Mouse (Mus musculus): Measurements from ENCODE around the gene Bap1. TPM values are rescaled to one million over a fixed set of nuclear protein-coding genes. Genes with fewer than 3 reads are reported as not detected.

The Bap1 gene
- total RNA-seq, 2 experiments from 2014 or later: 35.2 to 40.4 TPM

DNA sequence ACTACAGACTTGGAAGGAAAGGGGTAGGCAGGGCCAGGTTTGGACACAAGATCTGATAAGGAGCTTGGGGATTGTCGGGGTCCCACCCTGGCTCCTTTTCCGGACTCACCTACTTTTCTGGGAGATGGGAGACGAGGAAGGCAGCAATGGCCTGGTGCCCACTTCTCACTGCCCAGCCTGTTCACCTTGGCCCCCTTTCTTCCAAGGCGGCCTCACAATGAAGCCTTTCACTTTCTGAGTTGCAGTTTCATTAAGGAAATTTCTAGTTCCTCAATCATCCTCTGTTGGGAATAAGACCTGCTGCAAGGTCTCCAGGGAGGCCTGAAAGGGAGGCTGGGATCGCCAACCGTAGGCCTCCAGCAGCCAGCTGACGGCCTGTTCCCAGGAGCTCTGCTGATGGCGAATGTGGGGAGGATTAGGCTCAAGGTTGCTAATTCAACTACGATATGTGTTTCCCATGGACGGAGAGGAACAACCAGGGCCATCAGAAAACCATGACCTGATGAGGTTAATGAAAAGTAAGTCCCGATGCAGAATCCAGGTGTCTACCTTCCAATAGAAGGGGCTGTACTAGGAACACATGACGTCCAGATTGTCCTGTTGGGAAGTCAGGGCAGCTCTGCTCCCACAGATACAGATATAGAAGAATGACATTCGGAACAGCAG is 18.7 kb upstream of the Bap1 start:
- intact Hi-C loops (cut with DNase I; ENCODE audit: low total_unique reads): no loop called here

DNA sequence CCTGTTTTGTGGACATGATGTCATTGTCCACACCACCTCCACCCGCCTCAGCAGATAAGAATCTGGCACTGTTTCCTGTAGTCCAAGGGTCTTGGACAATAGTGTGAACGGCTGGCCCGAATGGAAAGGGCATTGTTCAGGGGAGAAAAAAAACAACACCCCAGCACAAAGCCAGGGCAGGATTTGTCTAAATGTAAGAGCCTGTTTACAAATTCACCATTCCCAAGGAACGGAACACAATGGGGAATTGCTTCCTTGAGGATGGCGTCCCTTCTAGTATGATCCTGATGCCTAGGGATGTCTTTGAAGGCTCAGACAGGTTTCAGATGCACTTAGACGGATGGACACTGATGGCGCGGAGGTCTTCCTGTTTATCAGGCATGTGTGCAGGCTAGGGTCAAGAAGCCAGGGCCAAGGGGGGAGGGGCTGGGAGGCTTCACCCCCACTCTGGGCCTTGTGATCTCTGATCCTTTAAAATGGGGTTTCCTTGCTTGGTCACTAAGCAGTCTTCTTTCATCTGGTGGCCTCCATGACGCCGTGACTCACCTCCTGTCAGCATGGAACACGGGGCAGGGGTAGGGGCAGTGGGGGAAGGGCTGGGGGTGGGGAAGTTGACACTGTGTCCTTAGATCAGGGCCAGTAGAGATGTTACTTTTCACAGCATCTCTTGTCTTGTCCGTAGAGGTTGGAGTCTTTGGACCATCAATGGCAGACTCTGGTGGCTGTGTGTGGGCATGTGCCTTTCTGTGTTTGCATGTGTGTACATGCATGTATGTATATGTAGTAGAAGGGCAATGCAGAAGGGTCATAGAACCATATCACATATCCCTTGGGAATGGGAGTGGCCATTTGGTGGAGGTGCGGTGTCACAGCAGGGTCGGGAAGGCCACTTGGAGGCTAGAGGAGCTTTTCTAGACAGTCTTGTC is 17.9 kb upstream of the Bap1 start:
- no peak for DNase-seq
- intact Hi-C loops (cut with DNase I; ENCODE audit: low total_unique reads): no loop called here

More for the DNA sequence above, 18.7 kb upstream of the Bap1 start:
- DNase-seq: no peak

DNA sequence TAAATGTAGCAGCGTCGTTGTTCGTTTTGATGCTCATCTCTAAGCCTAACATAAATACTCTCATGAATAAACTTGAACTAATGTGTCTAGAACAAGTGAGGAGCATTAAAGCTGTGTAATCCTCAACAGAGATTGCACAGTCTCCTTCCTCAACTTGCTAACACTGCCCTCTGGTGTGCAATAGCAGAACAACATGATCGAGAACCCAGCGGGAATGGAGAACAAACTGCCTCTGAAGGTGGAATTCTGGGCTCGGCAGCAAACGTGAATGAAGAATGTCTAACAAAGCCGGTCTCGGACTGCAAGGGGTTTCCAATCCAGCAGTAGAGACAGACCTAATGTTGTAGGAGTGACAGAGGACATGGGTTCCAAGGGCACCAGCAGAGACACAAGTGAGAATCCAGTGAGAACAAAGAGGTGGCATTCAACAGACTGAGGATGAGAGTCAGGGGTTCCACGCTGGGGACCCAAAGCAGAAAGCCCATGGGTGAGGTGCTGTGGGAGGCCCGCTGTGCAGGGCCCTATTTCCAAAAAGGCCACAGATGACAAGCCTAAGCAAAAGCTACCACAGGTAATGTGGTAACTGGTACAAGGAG is 17.2 kb upstream of the Bap1 start:
- intact Hi-C loops (cut with DNase I; ENCODE audit: low total_unique reads): no loop called here
- DNase-seq: peak; percentile 77

DNA sequence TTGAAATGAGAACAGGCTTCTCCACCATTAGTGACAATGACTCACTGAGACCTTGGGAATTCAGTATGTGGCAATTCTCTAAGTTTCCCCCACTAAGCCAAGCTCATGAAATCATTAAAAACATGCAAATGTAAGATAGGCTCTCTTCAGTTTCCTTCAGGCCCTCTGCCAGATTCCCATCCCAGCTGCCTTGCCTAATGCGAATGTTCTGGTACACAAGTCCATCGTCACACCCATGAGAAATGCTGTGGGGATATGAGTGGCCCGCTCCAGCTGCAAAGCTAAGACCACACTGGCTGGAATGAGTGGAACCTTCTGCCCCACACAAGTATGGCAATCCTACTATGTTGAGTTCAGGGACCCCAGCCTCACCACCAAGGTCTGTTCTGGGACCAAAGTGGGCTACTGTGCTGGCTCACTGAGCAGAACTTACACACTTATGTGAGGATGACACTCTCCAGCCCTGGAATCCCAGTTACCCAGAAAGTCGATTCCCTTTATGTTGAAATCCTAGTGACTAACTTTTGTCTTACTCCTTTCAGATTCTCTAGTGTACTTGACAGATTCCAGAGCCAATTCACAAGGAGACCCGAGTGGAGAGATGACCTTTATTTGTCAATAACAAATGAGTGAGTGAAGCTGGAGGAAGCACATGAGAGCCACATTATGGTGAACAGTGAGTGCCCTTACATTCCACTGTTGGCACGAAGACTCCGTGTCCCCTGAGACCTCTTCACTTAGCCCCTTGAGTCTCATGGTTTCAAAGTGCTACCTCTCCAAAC is 14.0 kb upstream of the Bap1 start:
- intact Hi-C loops (cut with DNase I; ENCODE audit: low total_unique reads): no loop called here
- peak; percentile 78 for DNase-seq

DNA sequence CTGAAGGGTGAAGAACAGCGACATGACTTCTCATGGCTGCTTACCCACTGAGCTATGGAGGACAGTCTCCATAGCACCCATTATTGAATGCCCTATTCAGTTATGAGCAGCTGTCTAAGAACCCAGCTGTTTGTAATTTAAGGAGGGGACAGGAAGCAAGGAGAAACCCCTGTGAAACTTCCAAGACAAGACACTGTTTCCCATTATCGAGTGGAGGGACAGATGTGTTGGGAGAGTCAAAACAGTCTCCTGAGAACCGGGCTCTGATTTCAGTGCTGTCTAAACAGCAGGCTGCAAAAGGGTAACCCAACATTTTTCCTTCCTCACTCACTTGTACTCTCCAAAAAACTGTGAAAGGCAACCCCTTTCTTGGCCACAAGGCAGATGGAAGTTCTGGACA is 10.7 kb upstream of the Bap1 start:
- intact Hi-C loops (cut with DNase I; ENCODE audit: low total_unique reads): no loop called here
- DNase-seq: no peak

DNA sequence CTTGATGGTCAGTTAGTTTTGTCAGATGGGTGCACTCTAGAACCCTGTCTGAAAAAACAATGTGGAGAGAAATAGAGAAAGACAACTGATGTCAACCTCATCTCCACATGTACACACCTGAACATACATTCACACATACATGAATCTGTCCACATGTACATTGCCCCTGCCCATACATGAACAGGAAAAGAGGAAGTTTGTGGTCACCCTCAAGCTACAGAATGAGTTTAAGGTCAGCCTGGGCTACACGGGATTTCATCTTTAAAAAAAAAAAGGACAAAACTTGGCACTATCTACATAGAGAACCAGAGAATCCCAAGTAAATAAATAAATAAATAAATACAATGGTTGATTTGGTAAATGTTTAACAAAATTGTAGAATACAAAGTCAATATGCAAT is 6.5 kb upstream of the Bap1 start:
- no peak for DNase-seq
- intact Hi-C loops (cut with DNase I; ENCODE audit: low total_unique reads): loop anchor here (5.0 kb wide), 1 partner anchor 32 kb away; no protein-coding TSS in a partner anchor

DNA sequence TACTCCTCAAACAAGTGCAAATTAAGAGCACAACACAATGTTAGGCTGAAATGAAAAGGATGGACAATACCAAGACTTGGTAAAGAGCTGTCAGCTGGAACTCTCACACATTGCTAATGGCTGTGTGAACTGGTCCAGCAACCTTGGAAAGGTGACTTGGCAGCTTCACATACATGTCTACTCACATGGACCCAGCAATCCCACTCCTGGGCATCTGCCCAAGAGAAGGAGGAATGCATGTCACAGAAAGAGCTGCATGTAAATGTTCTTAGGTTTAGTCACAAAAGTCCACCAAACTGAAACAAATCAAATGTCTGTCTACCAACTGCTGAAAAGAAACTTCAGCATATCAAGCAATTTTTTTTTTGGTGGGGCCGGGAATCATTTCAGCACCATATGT is 5.3 kb upstream of the Bap1 start:
- intact Hi-C loops (cut with DNase I; ENCODE audit: low total_unique reads): loop anchor here (5.0 kb wide), 1 partner anchor 34 kb away; no protein-coding TSS in a partner anchor

DNA sequence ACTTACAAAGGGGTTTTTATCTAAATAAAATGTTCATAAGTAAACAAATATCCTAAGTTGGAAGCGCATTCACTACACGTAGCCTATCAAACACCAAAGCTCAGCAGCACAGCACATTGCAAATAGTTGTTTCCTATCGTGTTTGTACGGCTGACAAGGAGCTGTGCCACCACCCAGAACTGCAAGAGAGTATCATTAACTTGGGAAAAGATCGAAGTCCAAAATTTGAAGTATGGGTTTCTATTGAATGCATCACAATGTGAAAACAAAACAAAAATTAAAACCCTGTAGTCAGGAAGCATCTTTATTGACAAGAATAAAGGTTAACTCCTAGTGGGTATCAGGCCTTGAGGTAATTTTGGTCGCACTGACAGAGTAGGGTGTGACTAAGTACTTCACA is 2.9 kb upstream of the Bap1 start:
- intact Hi-C loops (cut with DNase I; ENCODE audit: low total_unique reads): loop anchor here (5.0 kb wide), 1 partner anchor 36 kb away; no protein-coding TSS in a partner anchor
- DNase-seq: no peak

More for the DNA sequence above, 5.3 kb upstream of the Bap1 start:
- no peak for DNase-seq

DNA sequence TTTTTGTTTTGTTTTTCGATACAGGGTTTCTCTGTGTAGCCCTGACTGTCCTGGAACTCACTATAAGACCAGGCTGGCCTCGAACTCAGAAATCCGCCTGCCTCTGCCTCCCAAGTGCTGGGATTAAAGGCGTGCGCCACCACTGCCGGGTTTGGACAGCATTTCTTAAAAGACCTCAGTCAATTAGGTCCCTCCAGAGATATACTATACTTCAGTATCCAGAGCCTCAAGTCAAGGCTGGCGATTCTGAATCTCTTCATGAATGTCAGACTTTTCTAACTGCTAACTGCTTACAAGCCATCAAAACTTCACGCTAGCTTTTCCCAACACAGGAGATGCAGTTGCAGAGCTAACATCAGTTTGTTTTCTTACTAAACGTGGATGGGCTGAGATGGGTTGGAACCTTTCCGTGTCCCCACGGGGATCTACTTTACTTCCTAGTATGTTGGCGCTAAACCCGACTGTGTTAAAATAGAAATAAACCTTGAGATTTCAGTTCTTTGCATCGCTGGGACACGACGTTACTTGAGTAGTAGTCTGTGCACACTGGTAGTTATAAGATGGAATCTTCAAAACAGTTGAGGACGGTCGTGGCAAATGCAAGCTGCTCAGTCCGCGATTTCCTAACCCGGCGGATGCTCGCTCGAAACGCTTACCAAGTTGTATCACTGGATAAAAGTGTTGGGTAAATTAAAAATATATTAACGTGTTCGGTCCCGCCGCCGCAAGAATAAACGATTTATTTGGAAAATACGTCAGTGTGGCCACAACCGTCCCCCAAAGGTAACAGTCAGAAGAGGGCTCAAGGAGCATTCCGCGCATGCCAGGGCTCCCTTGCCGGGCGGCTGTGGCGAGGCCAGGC is 797 bp upstream of the Bap1 start:
- no peak for DNase-seq
- intact Hi-C loops (cut with DNase I; ENCODE audit: low total_unique reads): loop anchor here (10.0 kb wide), 1 partner anchor 124 kb away; no protein-coding TSS in a partner anchor

DNA sequence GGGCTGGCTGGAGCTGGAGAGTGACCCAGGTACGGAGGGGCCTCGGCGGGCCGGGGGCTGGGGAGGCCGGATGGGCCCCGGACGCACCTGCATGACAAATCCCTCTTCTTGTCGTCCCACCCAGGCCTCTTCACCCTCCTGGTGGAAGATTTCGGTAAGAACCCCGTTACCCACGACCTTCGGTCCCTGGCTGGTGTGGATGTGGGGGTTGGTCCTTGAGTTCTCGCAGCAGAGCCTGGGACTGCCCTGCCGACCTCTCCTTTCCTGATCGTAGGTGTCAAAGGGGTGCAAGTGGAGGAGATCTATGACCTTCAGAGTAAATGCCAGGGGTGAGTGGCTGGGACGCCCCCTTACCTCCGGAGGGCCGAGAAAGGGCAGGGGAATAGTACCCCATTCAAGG is 376 bp downstream of the Bap1 start:
- DNase-seq: no peak
- intact Hi-C loops (cut with DNase I; ENCODE audit: low total_unique reads): loop anchor here (10.0 kb wide), 1 partner anchor 123 kb away; no protein-coding TSS in a partner anchor

DNA sequence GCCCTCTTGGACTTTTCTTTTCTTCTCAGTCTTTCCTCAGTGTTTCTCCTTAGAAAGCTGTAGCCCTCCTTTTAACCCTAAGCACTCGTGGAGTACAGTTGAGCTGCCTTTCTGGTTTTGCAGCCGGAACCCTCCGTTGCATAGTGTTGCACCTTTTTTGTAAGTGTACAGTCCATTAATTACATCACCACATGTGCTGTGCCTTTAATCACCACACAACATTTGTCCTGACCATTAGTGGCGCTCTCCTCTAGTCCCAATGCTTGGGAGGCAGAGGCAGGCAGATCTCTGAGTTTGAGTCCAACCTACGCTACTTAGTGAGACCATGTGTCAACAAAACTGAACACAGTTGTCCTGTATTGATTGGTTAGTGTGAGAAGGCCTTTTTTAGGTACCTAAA is 841 bp downstream of the Bap1 start:
- intact Hi-C loops (cut with DNase I; ENCODE audit: low total_unique reads): loop anchor here (10.0 kb wide), 1 partner anchor 123 kb away; no protein-coding TSS in a partner anchor

DNA sequence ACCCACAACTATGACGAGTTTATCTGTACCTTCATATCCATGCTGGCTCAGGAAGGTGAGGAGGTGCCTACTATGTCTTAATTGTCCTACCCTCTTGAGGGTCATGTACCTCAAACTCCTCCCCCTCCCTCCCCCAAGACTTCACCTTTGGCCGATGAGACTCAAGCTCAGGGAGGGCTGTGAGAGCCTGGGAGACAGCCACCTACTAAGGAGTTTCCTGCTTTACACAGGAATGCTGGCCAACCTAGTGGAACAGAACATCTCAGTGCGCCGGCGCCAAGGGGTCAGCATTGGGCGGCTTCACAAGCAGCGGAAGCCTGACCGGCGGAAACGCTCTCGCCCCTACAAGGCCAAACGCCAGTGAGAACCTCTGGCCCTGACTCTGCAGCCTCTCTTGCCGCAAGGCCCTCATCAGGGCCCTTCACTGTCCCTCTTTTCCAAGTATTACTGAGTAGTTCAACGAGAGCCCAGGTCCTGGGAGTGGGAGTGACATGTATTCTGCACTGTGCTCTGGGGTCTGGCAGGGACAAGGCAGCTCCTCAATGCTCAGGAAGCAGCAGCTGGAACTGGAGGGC is 7.3 kb downstream of the Bap1 start:
- intact Hi-C loops (cut with DNase I; ENCODE audit: low total_unique reads): loop anchor here (10.0 kb wide), 1 partner anchor 116 kb away; no protein-coding TSS in a partner anchor
- no peak for DNase-seq

More for the DNA sequence above, 841 bp downstream of the Bap1 start:
- DNase-seq: no peak

DNA sequence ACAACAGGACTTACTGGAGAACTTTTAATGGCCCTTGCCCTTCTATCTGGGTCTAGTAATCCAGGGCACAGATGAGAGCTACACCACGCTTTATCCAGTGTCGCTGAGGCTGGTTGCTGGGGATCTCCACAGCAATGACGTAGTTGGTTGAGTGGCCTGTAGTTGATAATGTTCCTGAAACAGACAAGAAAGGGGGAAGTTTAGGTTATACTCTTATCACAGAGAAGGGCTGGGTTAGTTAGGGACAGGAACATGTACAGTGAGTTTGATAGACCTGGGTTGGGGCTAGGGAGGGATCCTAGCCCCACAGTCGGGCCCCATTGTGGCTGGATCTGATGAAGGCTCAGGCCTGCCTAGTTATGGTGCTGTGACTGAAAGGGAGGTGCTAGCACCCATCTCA is 9.1 kb downstream of the Bap1 start:
- no peak for DNase-seq
- intact Hi-C loops (cut with DNase I; ENCODE audit: low total_unique reads): no loop called here

DNA sequence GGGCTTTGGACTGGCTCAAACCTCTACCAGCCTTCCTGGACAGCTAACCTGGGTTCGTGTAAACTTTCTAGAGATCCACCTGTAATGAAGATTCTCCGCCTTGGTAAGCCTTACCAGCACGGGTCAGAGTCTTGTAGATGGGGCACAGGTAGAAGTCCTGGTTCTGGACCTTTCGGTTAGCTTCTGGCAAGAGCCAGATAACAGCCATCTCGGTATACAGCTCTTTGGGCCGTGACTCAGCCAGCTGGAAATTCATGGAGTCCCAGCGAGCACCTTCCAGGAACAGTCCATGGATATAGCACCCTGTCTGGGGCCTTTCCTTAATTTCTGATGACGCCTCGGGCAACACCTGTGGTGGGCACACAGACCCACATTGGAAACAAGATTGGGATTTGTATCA is 9.7 kb downstream of the Bap1 start:
- DNase-seq: no peak
- intact Hi-C loops (cut with DNase I; ENCODE audit: low total_unique reads): no loop called here

DNA sequence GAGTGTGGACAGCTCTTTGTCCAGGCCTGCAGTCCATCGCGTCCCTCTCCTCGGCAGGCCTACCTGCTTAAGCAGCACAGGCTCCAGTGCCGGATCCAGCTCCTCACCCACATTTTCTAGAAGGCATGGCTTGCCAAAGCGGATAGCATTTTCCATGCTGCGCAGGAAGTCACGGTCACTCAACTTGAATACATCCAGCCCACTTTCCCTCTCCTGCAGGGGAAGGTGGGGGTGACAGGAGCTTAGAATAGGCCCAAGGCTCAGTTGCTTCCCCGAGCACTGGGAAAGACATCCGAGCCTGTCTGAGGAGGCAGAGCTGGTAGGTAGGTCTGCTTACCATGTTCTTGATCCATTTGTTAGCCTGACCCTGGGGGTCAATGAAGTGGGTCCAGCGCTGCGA is 16.4 kb downstream of the Bap1 start:
- intact Hi-C loops (cut with DNase I; ENCODE audit: low total_unique reads): no loop called here
- no peak for DNase-seq

DNA sequence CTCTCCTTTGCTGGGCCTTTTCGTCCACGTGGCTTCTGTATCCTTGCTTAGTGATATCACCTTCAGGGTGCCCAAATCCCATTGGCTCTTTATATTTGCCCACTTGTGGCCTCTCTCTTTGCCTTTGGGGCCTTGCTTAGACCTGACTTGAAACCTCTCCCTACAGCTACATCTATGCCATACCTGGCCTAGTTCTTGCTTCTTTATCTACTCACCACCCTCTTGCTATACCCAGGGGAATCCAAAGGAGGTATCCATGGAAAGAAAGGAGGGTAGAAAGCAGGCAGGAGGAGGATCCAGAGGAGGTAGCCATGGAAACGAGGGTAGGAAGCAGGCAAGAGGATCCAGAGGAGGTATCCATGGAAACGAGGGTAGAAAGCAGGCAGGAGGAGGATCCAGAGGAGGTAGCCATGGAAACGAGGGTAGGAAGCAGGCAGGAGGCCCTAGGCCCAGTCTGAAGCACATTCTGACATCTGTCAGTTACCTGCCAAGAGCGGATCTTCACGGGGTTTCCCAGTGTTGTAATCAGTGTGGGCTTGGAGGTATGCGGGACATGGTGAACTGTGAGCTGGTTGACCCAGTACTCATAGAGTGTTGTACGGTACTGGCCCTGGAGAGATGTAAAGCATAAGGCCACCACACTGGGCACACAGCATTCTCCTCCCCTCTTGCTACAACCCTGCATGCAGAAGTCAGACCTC is 17.2 kb downstream of the Bap1 start:
- intact Hi-C loops (cut with DNase I; ENCODE audit: low total_unique reads): no loop called here
- no peak for DNase-seq

DNA sequence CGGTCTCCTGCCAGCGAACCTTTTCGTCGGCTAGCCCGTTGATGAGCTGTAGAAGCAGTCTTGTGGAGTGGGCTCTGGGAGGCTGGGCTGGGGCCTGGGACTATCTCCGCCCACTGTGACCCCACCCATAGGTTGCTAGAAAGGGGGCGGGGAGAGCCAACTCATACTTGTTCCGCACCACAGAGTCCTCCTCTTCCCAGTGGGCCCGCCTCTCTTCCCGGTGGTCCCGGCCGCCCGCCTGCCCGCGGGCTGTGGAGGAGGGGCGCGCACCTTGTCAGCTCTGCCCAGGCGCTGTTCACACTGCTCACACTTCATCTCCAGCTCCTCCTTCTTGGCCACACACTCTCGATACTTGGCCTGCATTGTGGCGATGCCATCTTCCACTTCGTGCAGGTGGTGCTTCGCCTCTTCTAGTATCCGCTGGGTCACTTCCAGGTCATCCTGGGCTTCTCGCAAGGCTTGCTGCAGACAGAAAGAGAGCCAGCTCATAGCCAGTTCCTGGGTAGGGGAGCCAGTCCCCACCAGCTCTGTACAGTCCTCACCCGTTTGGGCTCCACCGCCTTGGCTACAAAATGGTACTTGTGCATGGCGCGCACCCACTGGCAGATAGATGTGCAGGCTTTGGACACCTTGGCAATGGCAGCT is 18.3 kb downstream of the Bap1 start:
- DNase-seq: peak; percentile 49
- intact Hi-C loops (cut with DNase I; ENCODE audit: low total_unique reads): loop anchor here (5.0 kb wide), 2 partner anchors 58 to 203 kb away; no protein-coding TSS in a partner anchor
